Comparison of ENCODE assay signal across 1 mouse cellular context in the genomic region with DNA sequence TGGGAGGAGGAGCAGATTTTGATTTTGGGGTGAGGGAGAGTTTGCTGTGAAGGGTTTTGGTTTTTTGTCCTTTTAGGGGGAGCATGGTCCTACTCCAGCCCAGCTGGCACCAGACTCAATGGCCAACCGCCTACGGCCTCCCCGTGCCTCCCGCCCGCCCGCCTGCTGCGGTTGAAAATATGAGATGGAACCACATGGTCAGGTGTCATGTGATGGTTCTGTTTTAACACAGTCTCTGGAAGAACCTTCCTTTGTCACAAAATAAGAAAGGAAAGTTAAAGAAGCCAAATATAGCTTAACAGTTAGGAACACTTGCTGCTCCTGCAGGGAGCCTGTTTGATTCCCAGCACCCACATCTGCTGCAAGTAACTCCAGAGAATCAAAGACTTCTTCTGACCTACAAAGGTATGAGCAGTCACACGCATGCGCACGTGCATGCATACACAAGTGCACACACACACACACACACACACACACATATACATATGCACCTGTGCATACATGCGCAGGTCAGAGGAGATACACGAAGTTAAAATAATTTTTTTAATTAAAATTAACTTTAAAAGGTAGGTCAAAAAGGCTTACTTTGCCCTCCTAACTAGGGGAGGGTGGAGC.
TF ChIP-seq lines count a peak whose summit lies in the region.

No protein-coding gene starts in this region.

TF ChIP-seq in CH12.LX, 34 proteins besides CTCF, POLR2A, EP300 and RAD21 (continued from another document):
- TF ChIP-seq ELF1 (IDR thresholded peaks at IDR 0.05; ENCODE audit: low read depth, low read length) (no peak), JUN (IDR thresholded peaks at IDR 0.05; ENCODE audit: insufficient read depth, low read depth, low read length) (no peak), MAFK (IDR thresholded peaks at IDR 0.05; ENCODE audit: insufficient replicate concordance, low read length) (no peak), SMC3 (IDR thresholded peaks at IDR 0.05; ENCODE audit: low read depth, low read length) (no peak), BHLHE40 (IDR thresholded peaks at IDR 0.05; ENCODE audit: low read depth, low read length) (peak; percentile 92), PAX5 (IDR thresholded peaks at IDR 0.05; ENCODE audit: low read length) (no peak), SIN3A (IDR thresholded peaks at IDR 0.05; ENCODE audit: low read length) (no peak), ZC3H11A (IDR thresholded peaks at IDR 0.05; ENCODE audit: low read depth, low read length) (no peak), USF1 (IDR thresholded peaks at IDR 0.05; ENCODE audit: low read depth, low read length) (peak; percentile 67)
